Mouse (Mus musculus) embryonic fibroblast, embryonic 13.5 days (primary cell): ENCODE measurements around the gene Atp4a.

Experiments
- CTCF ChIP-seq: IDR thresholded peaks from 2 replicates; pipeline ENCODE4 v1.5.1; 2011; ENCODE audit warnings: mild to moderate bottlenecking, control low read depth, low read length, moderate library complexity, borderline replicate concordance; ENCODE audit not compliant: insufficient read depth
- POLR2A ChIP-seq: IDR thresholded peaks from 2 replicates; pipeline ENCODE4 v1.6.1; 2011; ENCODE audit warnings: low read depth, mild to moderate bottlenecking, control low read depth, low read length, moderate library complexity

- no peak for TF ChIP-seq POLR2A
- TF ChIP-seq CTCF: no peak
Measured at GRCm38 (mm10) chr7:30744022-30744598, 32.1 kb downstream of the Atp4a start.
